Mouse (Mus musculus): Measurements from ENCODE around the gene Cyth1. TPM values are rescaled to one million over a fixed set of nuclear protein-coding genes. Genes with fewer than 3 reads are reported as not detected.

Gene Cyth1
- polyA plus RNA-seq, 1 experiment from 2014 or later, result 14.4 TPM

DNA sequence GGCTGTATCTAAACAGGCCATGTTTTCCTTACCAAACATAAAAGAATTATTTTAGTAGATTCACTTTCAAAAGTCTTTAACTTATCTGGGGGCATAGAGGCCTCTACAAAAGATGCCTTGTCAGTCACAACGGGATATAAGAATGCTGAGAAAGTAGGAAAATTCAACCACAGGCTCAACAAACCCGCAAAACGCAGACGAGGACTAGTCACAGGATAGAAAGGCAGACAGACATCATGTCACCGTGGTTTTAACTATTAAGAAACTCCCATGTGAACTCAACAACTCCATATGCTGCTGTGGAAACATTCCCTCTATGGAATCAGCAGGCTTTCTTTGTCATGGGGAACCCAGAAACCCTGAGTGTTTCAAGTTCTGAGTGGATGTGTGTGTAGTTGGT, 18.5 kb downstream of the Cyth1 start:
- 83% methylated on average over 5 of the region's 5 CpGs for WGBS
- Histone ChIP-seq H3K9me3 (ENCODE audit: control insufficient read depth, low read length) (no peaks in the 10 kb centered on the region), H3K27ac (ENCODE audit: low read length) (no peak overlapping the region), H3K4me2 (ENCODE audit: low read depth, low read length) (no peak overlapping the region), H3K36me3 (ENCODE audit: control insufficient read depth, insufficient read depth, low read length) (no peaks in the 10 kb centered on the region), H3K4me3 (ENCODE audit: low read length) (no peak overlapping the region), H3K9ac (ENCODE audit: low read length) (no peak overlapping the region), H3K27me3 (ENCODE audit: control insufficient read depth, insufficient read depth, low read depth, low read length) (no peaks in the 10 kb centered on the region), H3K4me1 (replicated peaks; ENCODE audit: control insufficient read depth, insufficient read depth, low read length) (peaks cover 9% of the 10 kb centered on the region; the same call in 1 of the 2 replicates)
- ATAC-seq (ENCODE audit: low read depth), result no peak

DNA sequence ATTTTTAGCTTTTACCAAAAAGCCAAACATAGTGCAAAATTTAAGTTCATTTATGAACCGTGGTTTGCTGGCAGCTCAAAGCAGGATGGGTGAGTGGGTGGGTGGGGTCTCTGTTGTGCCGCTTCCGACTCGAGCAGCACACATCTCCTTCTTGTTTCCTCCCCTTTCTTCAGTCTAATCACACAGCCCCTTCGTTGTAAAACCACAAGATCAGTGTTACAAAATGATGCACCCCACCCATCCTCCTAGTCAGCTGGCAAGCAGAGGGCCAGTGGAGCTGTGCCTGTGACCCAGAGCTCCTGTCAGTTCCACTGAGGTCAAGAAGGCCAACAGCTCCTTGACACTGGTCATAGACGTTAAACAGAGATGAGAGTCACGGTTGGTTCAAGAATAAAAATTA, 20.7 kb downstream of the Cyth1 start:
- Histone ChIP-seq H3K4me2 (ENCODE audit: low read depth, low read length) (no peak overlapping the region), H3K27me3 (ENCODE audit: control insufficient read depth, insufficient read depth, low read depth, low read length) (no peaks in the 10 kb centered on the region), H3K27ac (ENCODE audit: low read length) (no peak overlapping the region), H3K9me3 (ENCODE audit: control insufficient read depth, low read length) (no peaks in the 10 kb centered on the region), H3K9ac (ENCODE audit: low read length) (no peak overlapping the region), H3K4me1 (replicated peaks; ENCODE audit: control insufficient read depth, insufficient read depth, low read length) (peaks cover 9% of the 10 kb centered on the region; the same call in 1 of the 2 replicates), H3K4me3 (ENCODE audit: low read length) (no peak overlapping the region), H3K36me3 (ENCODE audit: control insufficient read depth, insufficient read depth, low read length) (no peaks in the 10 kb centered on the region)
- 61% methylated on average over 7 of the region's 7 CpGs for WGBS
- no peak for ATAC-seq (ENCODE audit: low read depth)

DNA sequence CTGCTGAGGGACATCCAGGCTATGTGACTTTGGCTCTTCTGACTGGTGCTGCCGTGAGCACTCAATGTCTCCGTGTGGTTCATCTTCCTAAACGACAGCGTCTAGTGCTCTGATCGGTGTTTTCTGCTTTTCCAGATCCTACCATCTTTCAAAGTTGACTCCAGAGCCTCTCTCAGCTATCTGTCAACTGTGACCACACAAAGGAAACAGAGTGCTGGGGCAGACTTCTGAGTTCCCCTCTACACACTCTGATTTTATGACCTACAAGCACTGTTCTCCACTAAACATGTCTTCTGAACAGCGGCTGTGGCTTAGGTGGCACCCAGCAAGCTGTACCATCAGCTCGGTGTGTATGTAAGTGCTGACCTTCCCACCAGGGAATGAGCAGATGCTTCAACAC, 21.5 kb downstream of the Cyth1 start:
- no peak overlapping the region for H3K27ac ChIP-seq (ENCODE audit: low read length)
- no peaks in the 10 kb centered on the region for H3K27me3 ChIP-seq (ENCODE audit: control insufficient read depth, insufficient read depth, low read depth, low read length)
- ATAC-seq (ENCODE audit: low read depth), result no peak
- 80% methylated on average over 7 of the region's 7 CpGs for WGBS
- no peak overlapping the region for H3K9ac ChIP-seq (ENCODE audit: low read length)
- peaks cover 8% of the 10 kb centered on the region for H3K4me1 ChIP-seq (replicated peaks; ENCODE audit: control insufficient read depth, insufficient read depth, low read length)
- no peaks in the 10 kb centered on the region for H3K36me3 ChIP-seq (ENCODE audit: control insufficient read depth, insufficient read depth, low read length)
- no peaks in the 10 kb centered on the region for H3K9me3 ChIP-seq (ENCODE audit: control insufficient read depth, low read length)
- H3K4me3 ChIP-seq (ENCODE audit: low read length), result no peak overlapping the region
- no peak overlapping the region for H3K4me2 ChIP-seq (ENCODE audit: low read depth, low read length)

DNA sequence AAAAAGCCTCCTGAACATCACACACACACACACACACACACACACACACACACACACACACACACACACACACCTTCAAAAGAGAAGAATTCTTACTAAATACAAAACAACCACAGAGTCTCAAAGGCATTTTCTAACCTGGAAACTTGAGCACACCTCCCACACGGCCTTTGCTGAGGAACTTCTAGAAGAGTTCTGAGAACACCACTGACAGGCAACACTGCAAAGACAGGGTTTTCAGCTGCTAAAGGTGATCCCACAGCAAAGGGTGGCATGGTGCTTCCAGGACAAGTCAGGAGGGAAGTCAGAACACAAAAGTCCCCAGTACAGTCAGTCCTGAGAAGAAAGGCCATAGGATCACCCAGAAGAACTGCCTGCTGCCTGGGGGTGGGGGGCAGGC, 22.5 kb downstream of the Cyth1 start:
- Histone ChIP-seq H3K27me3 (ENCODE audit: control insufficient read depth, insufficient read depth, low read depth, low read length) (no peaks in the 10 kb centered on the region), H3K36me3 (ENCODE audit: control insufficient read depth, insufficient read depth, low read length) (no peaks in the 10 kb centered on the region), H3K4me3 (ENCODE audit: low read length) (no peak overlapping the region), H3K4me1 (replicated peaks; ENCODE audit: control insufficient read depth, insufficient read depth, low read length) (peaks cover 6% of the 10 kb centered on the region), H3K27ac (ENCODE audit: low read length) (no peak overlapping the region), H3K4me2 (ENCODE audit: low read depth, low read length) (no peak overlapping the region), H3K9me3 (ENCODE audit: control insufficient read depth, low read length) (no peaks in the 10 kb centered on the region), H3K9ac (ENCODE audit: low read length) (no peak overlapping the region)
- WGBS, result 73% methylated on average over 1 of the region's 1 CpGs
- no peak for ATAC-seq (ENCODE audit: low read depth)

DNA sequence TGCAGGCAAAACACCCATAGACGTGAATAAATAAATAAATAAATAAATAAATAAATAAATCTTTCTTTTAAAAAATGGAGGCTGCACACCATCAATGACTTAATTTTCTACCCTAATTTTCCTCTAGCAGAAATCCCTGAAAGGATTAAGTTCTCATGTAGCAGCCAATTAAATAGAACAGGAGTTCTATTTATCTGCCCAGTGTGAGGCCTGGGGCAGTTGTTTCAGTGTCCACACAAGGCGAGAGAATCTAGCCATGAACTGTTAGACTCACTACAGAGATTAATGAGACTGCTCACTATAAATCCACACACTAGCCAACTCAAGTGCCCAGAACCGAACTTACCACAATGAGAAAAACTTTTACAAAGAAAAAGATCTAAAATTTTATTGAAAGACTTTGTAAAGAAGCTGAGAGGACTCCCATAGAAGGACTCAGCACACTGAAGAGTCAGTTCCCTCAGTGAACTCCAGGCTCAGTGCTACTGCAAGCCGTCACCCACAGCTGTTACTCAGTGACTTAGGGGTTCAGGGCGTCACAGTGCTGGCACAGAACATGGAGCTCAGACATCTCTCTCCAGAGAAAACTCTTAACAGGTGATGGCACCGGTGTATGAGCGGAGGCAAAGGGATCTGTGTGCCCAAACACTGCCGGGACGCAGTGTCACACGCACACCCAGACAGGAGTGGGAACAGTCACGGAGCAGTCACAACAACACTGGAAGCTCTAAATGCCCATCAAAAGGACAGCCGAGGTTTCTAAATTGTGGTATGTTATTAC, 23.1 kb downstream of the Cyth1 start:
- Histone ChIP-seq H3K9ac (ENCODE audit: low read length) (no peak overlapping the region), H3K36me3 (ENCODE audit: control insufficient read depth, insufficient read depth, low read length) (no peaks in the 10 kb centered on the region), H3K4me2 (ENCODE audit: low read depth, low read length) (no peak overlapping the region), H3K4me1 (replicated peaks; ENCODE audit: control insufficient read depth, insufficient read depth, low read length) (peaks cover 3% of the 10 kb centered on the region; the same call in 1 of the 2 replicates), H3K27me3 (ENCODE audit: control insufficient read depth, insufficient read depth, low read depth, low read length) (no peaks in the 10 kb centered on the region), H3K9me3 (ENCODE audit: control insufficient read depth, low read length) (no peaks in the 10 kb centered on the region), H3K4me3 (ENCODE audit: low read length) (no peak overlapping the region), H3K27ac (ENCODE audit: low read length) (no peak overlapping the region)
- 78% methylated on average over 12 of the region's 12 CpGs for WGBS
- ATAC-seq (ENCODE audit: low read depth), result no peak

DNA sequence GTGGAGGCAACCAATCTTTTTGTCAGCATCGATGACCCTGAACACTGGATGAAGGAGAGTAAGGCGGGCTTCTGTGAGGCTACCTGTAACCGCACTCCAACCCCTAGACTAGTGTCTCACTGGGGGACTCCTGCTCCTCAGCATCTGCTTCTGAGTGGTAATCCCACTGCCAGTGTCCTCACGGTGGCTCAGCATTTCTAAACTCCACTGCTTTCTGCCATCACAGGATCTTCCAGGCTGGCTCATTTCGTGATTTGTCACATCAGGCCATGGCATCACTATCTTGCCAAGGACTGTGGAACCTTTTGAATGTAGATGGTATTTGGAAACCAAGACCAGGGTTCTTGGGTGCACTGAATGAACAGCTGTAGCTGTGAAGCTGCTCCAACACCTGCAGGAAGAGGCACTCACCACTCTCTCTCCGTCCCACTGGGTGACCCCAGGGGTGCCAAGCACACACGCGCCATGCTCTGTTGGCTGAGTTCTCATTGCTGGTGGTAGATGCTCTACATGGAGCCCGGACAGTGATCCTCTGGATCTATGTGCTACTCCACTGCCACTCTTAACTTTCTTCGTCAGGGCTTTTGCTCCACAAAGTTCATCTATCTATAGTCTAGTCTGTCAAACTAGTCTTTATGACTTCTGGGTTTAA, 24.9 kb downstream of the Cyth1 start:
- Histone ChIP-seq H3K9me3 (ENCODE audit: control insufficient read depth, low read length) (no peaks in the 10 kb centered on the region), H3K36me3 (ENCODE audit: control insufficient read depth, insufficient read depth, low read length) (no peaks in the 10 kb centered on the region), H3K27me3 (ENCODE audit: control insufficient read depth, insufficient read depth, low read depth, low read length) (no peaks in the 10 kb centered on the region), H3K4me3 (ENCODE audit: low read length) (no peak overlapping the region), H3K9ac (ENCODE audit: low read length) (no peak overlapping the region), H3K4me2 (ENCODE audit: low read depth, low read length) (no peak overlapping the region), H3K27ac (ENCODE audit: low read length) (no peak overlapping the region), H3K4me1 (replicated peaks; ENCODE audit: control insufficient read depth, insufficient read depth, low read length) (peaks cover 3% of the 10 kb centered on the region; the same call in 1 of the 2 replicates)
- 79% methylated on average over 10 of the region's 10 CpGs for WGBS
- no peak for ATAC-seq (ENCODE audit: low read depth)

DNA sequence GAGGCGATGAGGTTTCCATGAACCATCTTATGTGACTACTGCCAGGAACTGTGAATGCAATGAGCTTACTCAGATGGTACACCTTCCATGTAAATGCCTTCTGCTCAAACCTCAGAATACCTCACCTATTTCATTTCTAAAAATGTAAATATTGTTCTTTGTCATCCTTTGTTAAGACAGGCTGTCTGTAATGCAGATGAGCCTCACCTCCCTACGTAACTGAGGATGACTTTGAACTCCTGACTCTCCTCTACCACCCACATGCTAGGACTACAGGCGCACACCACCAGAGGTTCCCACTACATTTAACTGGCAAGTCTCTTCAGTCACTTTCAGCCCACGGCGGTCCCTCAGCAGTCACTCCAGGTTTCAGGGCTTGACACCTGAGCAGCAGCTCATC, 25.5 kb downstream of the Cyth1 start:
- Histone ChIP-seq H3K9ac (ENCODE audit: low read length) (no peak overlapping the region), H3K4me1 (replicated peaks; ENCODE audit: control insufficient read depth, insufficient read depth, low read length) (peaks cover 3% of the 10 kb centered on the region; the same call in 1 of the 2 replicates), H3K9me3 (ENCODE audit: control insufficient read depth, low read length) (no peaks in the 10 kb centered on the region), H3K36me3 (ENCODE audit: control insufficient read depth, insufficient read depth, low read length) (no peaks in the 10 kb centered on the region), H3K4me3 (ENCODE audit: low read length) (no peak overlapping the region), H3K27ac (ENCODE audit: low read length) (no peak overlapping the region), H3K4me2 (ENCODE audit: low read depth, low read length) (no peak overlapping the region), H3K27me3 (ENCODE audit: control insufficient read depth, insufficient read depth, low read depth, low read length) (no peaks in the 10 kb centered on the region)
- WGBS, result 73% methylated on average over 5 of the region's 5 CpGs
- ATAC-seq (ENCODE audit: low read depth), result no peak

DNA sequence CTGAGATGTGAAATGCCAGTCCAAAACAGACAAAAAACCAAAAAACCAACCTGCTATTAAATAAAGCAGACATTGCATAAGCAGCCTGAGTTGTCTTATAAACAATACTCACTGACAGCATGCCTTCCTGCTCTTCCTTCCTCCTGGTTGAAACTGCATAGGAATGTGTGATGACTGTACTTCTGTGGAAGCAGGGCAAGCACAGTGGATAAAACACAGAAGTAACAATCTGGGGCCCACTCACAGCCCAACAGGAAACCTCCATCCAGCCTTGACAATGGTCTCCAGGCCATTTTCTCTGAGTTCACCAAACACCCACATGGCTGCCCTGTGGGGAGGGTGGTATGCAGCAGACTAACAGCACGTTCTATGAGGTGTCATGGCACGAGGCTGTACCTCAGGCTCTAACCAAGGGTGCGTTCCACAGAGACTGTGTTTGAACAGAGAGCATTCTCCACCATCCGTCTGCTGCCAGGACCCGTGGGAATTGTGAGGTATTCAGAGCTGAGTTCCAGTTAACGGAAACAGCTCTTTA, 26.0 kb downstream of the Cyth1 start:
- 46% methylated on average over 6 of the region's 6 CpGs for WGBS
- H3K9ac ChIP-seq (ENCODE audit: low read length), result no peak overlapping the region; the same call in 1 of the 2 replicates
- no peak overlapping the region for H3K4me3 ChIP-seq (ENCODE audit: low read length)
- peaks cover 3% of the 10 kb centered on the region; the same call in 1 of the 2 replicates for H3K4me1 ChIP-seq (replicated peaks; ENCODE audit: control insufficient read depth, insufficient read depth, low read length)
- H3K4me2 ChIP-seq (ENCODE audit: low read depth, low read length), result no peak overlapping the region
- no peaks in the 10 kb centered on the region for H3K36me3 ChIP-seq (ENCODE audit: control insufficient read depth, insufficient read depth, low read length)
- no peaks in the 10 kb centered on the region for H3K27me3 ChIP-seq (ENCODE audit: control insufficient read depth, insufficient read depth, low read depth, low read length)
- H3K27ac ChIP-seq (ENCODE audit: low read length), result no peak overlapping the region
- H3K9me3 ChIP-seq (ENCODE audit: control insufficient read depth, low read length), result no peaks in the 10 kb centered on the region
- no peak for ATAC-seq (ENCODE audit: low read depth)

DNA sequence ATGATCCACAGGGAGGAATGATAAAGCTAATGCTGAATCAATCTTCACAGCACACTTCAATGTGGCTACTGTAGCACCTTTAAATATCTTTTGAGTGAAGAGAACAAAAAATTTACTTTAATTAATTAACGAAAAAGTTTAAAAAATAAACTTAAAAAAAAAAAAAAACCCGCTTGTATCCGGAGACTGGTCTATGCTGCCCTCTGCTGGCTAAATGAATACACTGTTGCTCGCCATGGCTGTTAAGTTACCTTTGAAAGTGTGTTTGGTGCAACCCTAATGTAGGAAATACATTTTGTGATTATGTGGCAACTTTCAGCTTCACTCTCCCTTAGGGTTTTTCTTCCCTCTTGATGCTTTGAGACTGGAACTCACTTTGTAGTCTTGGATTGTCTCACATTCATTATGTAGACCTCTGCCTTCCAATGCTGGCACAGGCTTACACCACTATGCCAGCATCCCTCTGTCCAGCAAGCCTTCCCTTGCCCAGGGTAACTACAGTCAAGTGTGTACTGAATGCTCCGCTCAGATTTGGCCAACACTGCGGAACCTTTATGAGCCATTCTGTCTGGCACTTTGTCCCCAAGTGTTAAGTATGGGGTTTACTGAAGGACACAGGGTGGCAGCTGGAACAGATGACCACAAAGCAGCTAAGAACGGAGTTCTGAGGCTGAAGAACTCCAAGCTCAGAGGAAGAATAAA, 27.7 kb downstream of the Cyth1 start:
- 22% methylated on average over 7 of the region's 7 CpGs for WGBS
- Histone ChIP-seq H3K4me2 (ENCODE audit: low read depth, low read length) (no peak overlapping the region), H3K4me1 (replicated peaks; ENCODE audit: control insufficient read depth, insufficient read depth, low read length) (peaks cover 3% of the 10 kb centered on the region; the same call in 1 of the 2 replicates), H3K27me3 (ENCODE audit: control insufficient read depth, insufficient read depth, low read depth, low read length) (no peaks in the 10 kb centered on the region), H3K9ac (ENCODE audit: low read length) (no peak overlapping the region), H3K27ac (ENCODE audit: low read length) (no peak overlapping the region), H3K4me3 (ENCODE audit: low read length) (no peak overlapping the region), H3K36me3 (ENCODE audit: control insufficient read depth, insufficient read depth, low read length) (no peaks in the 10 kb centered on the region), H3K9me3 (ENCODE audit: control insufficient read depth, low read length) (no peaks in the 10 kb centered on the region)
- ATAC-seq (ENCODE audit: low read depth), result no peak
